Mouse (Mus musculus) neural tube, embryonic 14.5 days (tissue): Measurements from ENCODE around the gene Rrnad1. TPM values are rescaled to one million over a fixed set of nuclear protein-coding genes. Genes with fewer than 3 reads are reported as not detected.
"Not testable (repeated sequence)": the region's sequence is repeated elsewhere in the genome, so short reads cannot be mapped to it uniquely, and the experiment has no call there.

ENCODE experiments used
- ATAC-seq: fragments of 200-750 bp; cut with Nextera tagmentation; 2 replicates; pipeline ENCODE4 v1.8.0; 2017; ENCODE audit warnings: low read depth, mild to moderate bottlenecking, moderate TSS enrichment, moderate library complexity
- H3K27ac ChIP-seq: fragments of 300-500 bp; sonication (generic); 2 replicates; pipeline ENCODE4 v1.5.1; 2014; ENCODE audit warnings: low read depth, mild to moderate bottlenecking, control low read depth, low read length, moderate library complexity, mixed read lengths
- H3K27me3 ChIP-seq: fragments of 300-500 bp; sonication (generic); 2 replicates; pipeline ENCODE4 v1.6.1; 2014; ENCODE audit warnings: low read length; ENCODE audit not compliant: control insufficient read depth, insufficient read depth
- H3K36me3 ChIP-seq: fragments of 300-500 bp; sonication (generic); 2 replicates; pipeline ENCODE4 v1.6.1; 2014; ENCODE audit warnings: low read length, mixed read lengths; ENCODE audit not compliant: control insufficient read depth, insufficient read depth
- H3K4me1 ChIP-seq: fragments of 300-500 bp; sonication (generic); 2 replicates; pipeline ENCODE4 v1.6.1; 2014; ENCODE audit warnings: low read length; ENCODE audit not compliant: control insufficient read depth, insufficient read depth
- H3K4me2 ChIP-seq: fragments of 300-500 bp; sonication (generic); 2 replicates; pipeline ENCODE4 v1.6.1; 2014; ENCODE audit warnings: mild to moderate bottlenecking, low read depth, low read length, control low read depth
- H3K4me3 ChIP-seq: fragments of 300-500 bp; sonication (generic); 2 replicates; pipeline ENCODE4 v1.5.1; 2014; ENCODE audit warnings: low read depth, low read length, control low read depth, mixed read lengths
- H3K9ac ChIP-seq: fragments of 300-500 bp; sonication (generic); replicated peaks from 2 replicates; pipeline ENCODE4 v1.6.1; 2014; ENCODE audit warnings: low read depth, mild to moderate bottlenecking, control low read depth, low read length, mixed read lengths
- H3K9me3 ChIP-seq: fragments of 300-500 bp; sonication (generic); 2 replicates; pipeline ENCODE4 v1.6.1; 2016; ENCODE audit warnings: low read length; ENCODE audit not compliant: control insufficient read depth
- WGBS: fragments of 180-500 bp; shearing (Covaris S2); extraction: QIAGEN DNeasy Blood & Tissue Kit; methylation state at CpG from one replicate; pipeline ENCODE4 v1.1.7; 2014; 5-methylcytosine and 5-hydroxymethylcytosine counted together
- polyA plus RNA-seq: library from polyadenylated mRNA; unstranded; fragments of >200 nt; fragmentation: Nextera tagmentation; extraction: Ambion mirVana; gene quantifications from 2 replicates; pipeline ENCODE4 v1.2.1, GENCODE M21; 2014

Rrnad1 gene
- polyA plus RNA-seq, 1 experiment from 2014 or later = 20.6 TPM

- H3K4me1 ChIP-seq, H3K9ac ChIP-seq, H3K9me3 ChIP-seq, ATAC-seq, H3K4me3 ChIP-seq, H3K27ac ChIP-seq, H3K27me3 ChIP-seq, H3K4me2 ChIP-seq, H3K36me3 ChIP-seq: not testable (repeated sequence)
- 89% methylated on average over 5 of the region's 6 CpGs for WGBS
Observed at GRCm38 (mm10) chr3:87901959-87902358, 28.6 kb downstream of the Rrnad1 start.

GRCm38 (mm10) chr3:87901036-87901624, 29.4 kb downstream of the Rrnad1 start:
- no peak overlapping the region for H3K27ac ChIP-seq
- WGBS = 68% methylated on average over 1 of the region's 1 CpGs
- no peak overlapping the region for H3K4me2 ChIP-seq
- H3K9ac ChIP-seq = no peak overlapping the region
- no peaks in the 10 kb centered on the region for H3K9me3 ChIP-seq
- no peaks in the 10 kb centered on the region for H3K4me1 ChIP-seq
- no peak overlapping the region for H3K4me3 ChIP-seq
- H3K27me3 ChIP-seq = no peaks in the 10 kb centered on the region
- no peaks in the 10 kb centered on the region for H3K36me3 ChIP-seq
- ATAC-seq = no peak

GRCm38 (mm10) chr3:87899776-87900175, 30.7 kb downstream of the Rrnad1 start:
- 82% methylated on average over 3 of the region's 3 CpGs for WGBS

GRCm38 (mm10) chr3:87899266-87899665, 31.3 kb downstream of the Rrnad1 start:
- H3K9me3 ChIP-seq = no peaks in the 10 kb centered on the region
- H3K4me2 ChIP-seq = no peak overlapping the region
- no peaks in the 10 kb centered on the region for H3K27me3 ChIP-seq
- H3K4me3 ChIP-seq = no peak overlapping the region
- no peaks in the 10 kb centered on the region for H3K4me1 ChIP-seq
- H3K36me3 ChIP-seq = no peaks in the 10 kb centered on the region
- no peak overlapping the region for H3K9ac ChIP-seq
- 68% methylated on average over 3 of the region's 3 CpGs for WGBS
- no peak for ATAC-seq
- no peak overlapping the region for H3K27ac ChIP-seq

More at GRCm38 (mm10) chr3:87899776-87900175, 30.7 kb downstream of the Rrnad1 start:
- Histone ChIP-seq H3K4me3 (no peak overlapping the region), H3K4me2 (no peak overlapping the region), H3K36me3 (no peaks in the 10 kb centered on the region), H3K27me3 (no peaks in the 10 kb centered on the region), H3K9ac (no peak overlapping the region), H3K9me3 (no peaks in the 10 kb centered on the region), H3K4me1 (no peaks in the 10 kb centered on the region), H3K27ac (no peak overlapping the region)
- ATAC-seq = no peak

- H3K27ac ChIP-seq = no peak overlapping the region
- no peak overlapping the region for H3K9ac ChIP-seq
- H3K4me3 ChIP-seq = no peak overlapping the region
- 78% methylated on average over 3 of the region's 3 CpGs for WGBS
- no peaks in the 10 kb centered on the region for H3K4me1 ChIP-seq
- no peaks in the 10 kb centered on the region for H3K27me3 ChIP-seq
- no peak overlapping the region for H3K4me2 ChIP-seq
- ATAC-seq = no peak
- H3K36me3 ChIP-seq = no peaks in the 10 kb centered on the region
- no peaks in the 10 kb centered on the region for H3K9me3 ChIP-seq
Observed at GRCm38 (mm10) chr3:87893367-87893905, 37.1 kb downstream of the Rrnad1 start.

GRCm38 (mm10) chr3:87891481-87891880, 39.0 kb downstream of the Rrnad1 start:
- no peak for ATAC-seq
- WGBS = 62% methylated on average over 3 of the region's 3 CpGs
- Histone ChIP-seq H3K4me1 (no peaks in the 10 kb centered on the region), H3K27ac (no peak overlapping the region), H3K4me3 (no peak overlapping the region), H3K9ac (no peak overlapping the region), H3K36me3 (no peaks in the 10 kb centered on the region), H3K4me2 (no peak overlapping the region), H3K27me3 (no peaks in the 10 kb centered on the region), H3K9me3 (no peaks in the 10 kb centered on the region)

- not testable (repeated sequence) for H3K4me3 ChIP-seq, H3K36me3 ChIP-seq, ATAC-seq, H3K9me3 ChIP-seq, H3K4me2 ChIP-seq, H3K27me3 ChIP-seq, H3K27ac ChIP-seq, H3K9ac ChIP-seq
- 81% methylated on average over 4 of the region's 4 CpGs for WGBS
- H3K4me1 ChIP-seq = peaks cover 10% of the 10 kb centered on the region
Observed at GRCm38 (mm10) chr3:87887400-87887799, 43.1 kb downstream of the Rrnad1 start.

- no peak overlapping the region for H3K27ac ChIP-seq
- peak overlapping the region; percentile 92; the same call in 1 of the 2 replicates for H3K4me3 ChIP-seq
- no peaks in the 10 kb centered on the region; the same call in 1 of the 2 replicates for H3K27me3 ChIP-seq
- ATAC-seq = no peak
- peak overlapping the region; percentile 41 for H3K4me2 ChIP-seq
- no peaks in the 10 kb centered on the region for H3K36me3 ChIP-seq
- no peaks in the 10 kb centered on the region for H3K9me3 ChIP-seq
- peaks cover 10% of the 10 kb centered on the region for H3K4me1 ChIP-seq
- 87% methylated on average over 6 of the region's 6 CpGs for WGBS
- no peak overlapping the region for H3K9ac ChIP-seq
Observed at GRCm38 (mm10) chr3:87886416-87886815, 44.1 kb downstream of the Rrnad1 start.

- peak overlapping the region; percentile 41 for H3K4me2 ChIP-seq
- no peak for ATAC-seq
- peaks cover 10% of the 10 kb centered on the region for H3K4me1 ChIP-seq
- no peaks in the 10 kb centered on the region for H3K36me3 ChIP-seq
- peak overlapping the region; percentile 92 for H3K4me3 ChIP-seq
- no peaks in the 10 kb centered on the region; the same call in 1 of the 2 replicates for H3K27me3 ChIP-seq
- H3K9ac ChIP-seq = no peak overlapping the region
- no peaks in the 10 kb centered on the region for H3K9me3 ChIP-seq
- 12% methylated on average over 10 of the region's 10 CpGs for WGBS
- no peak overlapping the region for H3K27ac ChIP-seq
Observed at GRCm38 (mm10) chr3:87886004-87886365, 44.5 kb downstream of the Rrnad1 start.
